16 mouse cellular contexts compared by ENCODE assay signal in genomic region chr4:43114512-43114911, GRCm38 (mm10). TPM values are rescaled to one million over a fixed set of nuclear protein-coding genes. Genes with fewer than 3 reads are reported as not detected.
A peak's percentile ranks its signal among the peaks of the same experiment; 100 is the strongest.
DNase-seq lines count a peak whose midpoint lies in the region; ATAC-seq and TF ChIP-seq lines count a peak whose summit lies in the region.
"Had no signal": no experiment of that assay in that cellular context is flagged by ENCODE, and none has a peak within 500 bp of the region (broad histone marks: within the 10 kb centered on the region; RNA-seq: fewer than 3 reads in every experiment).

No protein-coding gene starts in this region.

- H3K27ac ChIP-seq in liver, embryonic 12.5 days: no peak overlapping the region
- no peak overlapping the region for H3K27ac ChIP-seq in liver, embryonic 14.5 days
- no peak overlapping the region for H3K27ac ChIP-seq in liver, postnatal 0 days (ENCODE audit: low read depth)
- H3K27ac ChIP-seq: embryonic facial prominence, embryonic 10.5 days; embryonic facial prominence, embryonic 12.5 days; forebrain, embryonic 12.5 days had no signal

- intact Hi-C loops in heart, postnatal 10 days (cut with DNase I): no loop called here

- WGBS in liver, embryonic 12.5 days (ENCODE audit: insufficient replicate concordance): 62% methylated on average over 2 of the region's 2 CpGs
- 41% methylated on average over 2 of the region's 2 CpGs for WGBS in liver, embryonic 14.5 days (ENCODE audit: insufficient replicate concordance)
- 54% methylated on average over 2 of the region's 2 CpGs for WGBS in liver, postnatal 0 days (ENCODE audit: insufficient replicate concordance)

- peak; percentile 23; the same call in 1 of the 2 replicates for TF ChIP-seq EP300 in liver, embryonic 14.5 days (IDR thresholded peaks at IDR 0.05; ENCODE audit: low read depth)
- no peak for TF ChIP-seq EP300 in liver, postnatal 0 days (IDR thresholded peaks at IDR 0.05; ENCODE audit: low read depth)

- no peaks in the 10 kb centered on the region for H3K36me3 ChIP-seq in liver, embryonic 12.5 days
- H3K36me3 ChIP-seq in liver, embryonic 14.5 days (replicated peaks; ENCODE audit: control insufficient read depth, insufficient read depth, low read depth): no peaks in the 10 kb centered on the region
- H3K36me3 ChIP-seq in liver, postnatal 0 days (replicated peaks; ENCODE audit: insufficient read depth, low read length): no peaks in the 10 kb centered on the region
- H3K36me3 ChIP-seq: embryonic facial prominence, embryonic 10.5 days; embryonic facial prominence, embryonic 12.5 days; forebrain, embryonic 12.5 days had no signal

- no peak for TF ChIP-seq CTCF in liver, embryonic 14.5 days (IDR thresholded peaks at IDR 0.05; ENCODE audit: low read depth)
- no peak for TF ChIP-seq CTCF in liver, postnatal 0 days (IDR thresholded peaks at IDR 0.05; ENCODE audit: low read depth)

- no peak overlapping the region for H3K4me2 ChIP-seq in liver, embryonic 12.5 days
- H3K4me2 ChIP-seq in liver, embryonic 14.5 days (ENCODE audit: low read depth): no peak overlapping the region
- H3K4me2 ChIP-seq in liver, postnatal 0 days (ENCODE audit: low read depth, low read length): no peak overlapping the region
- H3K4me2 ChIP-seq: embryonic facial prominence, embryonic 12.5 days; forebrain, embryonic 12.5 days had no signal

- no peaks in the 10 kb centered on the region for H3K9me3 ChIP-seq in liver, embryonic 12.5 days (replicated peaks)
- no peaks in the 10 kb centered on the region for H3K9me3 ChIP-seq in liver, embryonic 14.5 days (ENCODE audit: control insufficient read depth, low read length)
- H3K9me3 ChIP-seq in liver, postnatal 0 days (ENCODE audit: low read length): no peaks in the 10 kb centered on the region
- H3K9me3 ChIP-seq: embryonic facial prominence, embryonic 10.5 days; embryonic facial prominence, embryonic 12.5 days; forebrain, embryonic 12.5 days had no signal

- H3K9ac ChIP-seq in liver, embryonic 12.5 days: no peak overlapping the region
- H3K9ac ChIP-seq in liver, embryonic 14.5 days (replicated peaks): no peak overlapping the region
- no peak overlapping the region for H3K9ac ChIP-seq in liver, postnatal 0 days (replicated peaks)
- H3K9ac ChIP-seq: embryonic facial prominence, embryonic 12.5 days; forebrain, embryonic 12.5 days had no signal

- ATAC-seq in liver, embryonic 12.5 days: 0 out of 2 replicates have a peak, but pooled peaks have one; percentile 24
- ATAC-seq in liver, embryonic 14.5 days (ENCODE audit: insufficient read depth): no peak
- ATAC-seq in liver, postnatal 0 days: no peak
- ATAC-seq in megakaryocyte-erythroid progenitor cell, adult 5-6 weeks (replicated peaks; ENCODE audit: low FRiP score, low TSS enrichment, poor library complexity, severe bottlenecking): peak; percentile 55; the same call in 1 of the 2 replicates
- ATAC-seq: activated CD4-positive, CD25-positive, alpha-beta regulatory T cell, adult 4 months; CD4-positive, CD25-positive, alpha-beta regulatory T cell, adult 4 months; forebrain, embryonic 14.5 days; forebrain, embryonic 16.5 days; Patski had no signal

- H3K4me3 ChIP-seq in liver, embryonic 12.5 days: no peak overlapping the region
- no peak overlapping the region for H3K4me3 ChIP-seq in liver, embryonic 14.5 days (ENCODE audit: insufficient read depth in 1 of 2, low read depth in 2 of 2, low read length in 2 of 2)
- H3K4me3 ChIP-seq in liver, postnatal 0 days (ENCODE audit: low read depth, low read length): no peak overlapping the region
- H3K4me3 ChIP-seq: embryonic facial prominence, embryonic 10.5 days; embryonic facial prominence, embryonic 12.5 days; forebrain, embryonic 12.5 days had no signal

- H3K27me3 ChIP-seq in liver, embryonic 12.5 days (replicated peaks): no peaks in the 10 kb centered on the region
- H3K27me3 ChIP-seq in liver, embryonic 14.5 days (ENCODE audit: control insufficient read depth, insufficient read depth, low read length): no peaks in the 10 kb centered on the region
- no peaks in the 10 kb centered on the region for H3K27me3 ChIP-seq in liver, postnatal 0 days (ENCODE audit: insufficient read depth, low read length)
- H3K27me3 ChIP-seq: CH12.LX; embryonic facial prominence, embryonic 12.5 days; forebrain, embryonic 12.5 days; Patski had no signal

- DNase-seq in liver: no peak
- DNase-seq in liver, embryonic 14.5 days (ENCODE audit: low read depth in 3 of 3, low spot score in 3 of 3): no peak
- DNase-seq in liver, postnatal 0 days: no peak
- no peak for DNase-seq in heart, postnatal 10 days
- no peak for DNase-seq in adrenal gland, postnatal 4 days (ENCODE audit: low spot score in 2 of 2)

- peaks cover 6% of the 10 kb centered on the region; the same call in 1 of the 2 replicates for H3K4me1 ChIP-seq in liver, embryonic 12.5 days
- H3K4me1 ChIP-seq in liver, embryonic 14.5 days (replicated peaks; ENCODE audit: control insufficient read depth in 2 of 2, insufficient read depth in 2 of 2, low read length in 1 of 2): no peaks in the 10 kb centered on the region; a peak in 1 of 4 replicates
- no peaks in the 10 kb centered on the region for H3K4me1 ChIP-seq in liver, postnatal 0 days (ENCODE audit: insufficient read depth)
- H3K4me1 ChIP-seq: embryonic facial prominence, embryonic 10.5 days; embryonic facial prominence, embryonic 12.5 days; forebrain, embryonic 12.5 days had no signal

RNA-seq across cellular contexts. Expression of gene Unc13b, which starts 55.8 kb away (rescaled TPM):
- polyA plus RNA-seq in liver, embryonic 12.5 days (2016; fragmentation: Nextera tagmentation; extraction: Ambion mirVana): 0.91 and 1.2 TPM in 2 replicates
- polyA plus RNA-seq in liver, embryonic 14.5 days (2012; rRNA removed): 0.59 and 0.73 TPM in 2 replicates
- polyA plus RNA-seq in liver, embryonic 14.5 days (2014; fragmentation: Nextera tagmentation; extraction: Ambion mirVana): 0.19 and 0.37 TPM in 2 replicates
- polyA plus RNA-seq in liver, postnatal 0 days (2015; fragmentation: Nextera tagmentation; extraction: Ambion mirVana): 0.37 and 0.52 TPM in 2 replicates
- 2.5 and 2.9 TPM in 2 replicates for total RNA-seq in megakaryocyte-erythroid progenitor cell, adult 5-6 weeks (2014; fragmentation: Nextera tagmentation)
- total RNA-seq in megakaryocyte-erythroid progenitor cell, adult 5-6 weeks (2017): 0.52 and 3.2 TPM in 2 replicates
- total RNA-seq in heart, postnatal 10 days (2021): 10 to 100 TPM; 28.3 to 31.4 TPM
- 10 to 100 TPM; 14.0 to 17.4 TPM for total RNA-seq in adrenal gland, postnatal 4 days (2021)

Comparison
In these comparisons a context has a peak if more than half of its experiments do, and no peak if none do; other contexts are left out.
1. ATAC-seq: peak in liver, embryonic 12.5 days (single experiment) and megakaryocyte-erythroid progenitor cell, adult 5-6 weeks (single experiment); none in liver, embryonic 14.5 days (single experiment) and liver, postnatal 0 days (single experiment).